Mouse (Mus musculus): ENCODE measurements around the gene Tmem174. TPM values are rescaled to one million over a fixed set of nuclear protein-coding genes. Genes with fewer than 3 reads are reported as not detected.

Tmem174 gene
- polyA plus RNA-seq, 1 experiment from 2014 or later = not detected

DNA sequence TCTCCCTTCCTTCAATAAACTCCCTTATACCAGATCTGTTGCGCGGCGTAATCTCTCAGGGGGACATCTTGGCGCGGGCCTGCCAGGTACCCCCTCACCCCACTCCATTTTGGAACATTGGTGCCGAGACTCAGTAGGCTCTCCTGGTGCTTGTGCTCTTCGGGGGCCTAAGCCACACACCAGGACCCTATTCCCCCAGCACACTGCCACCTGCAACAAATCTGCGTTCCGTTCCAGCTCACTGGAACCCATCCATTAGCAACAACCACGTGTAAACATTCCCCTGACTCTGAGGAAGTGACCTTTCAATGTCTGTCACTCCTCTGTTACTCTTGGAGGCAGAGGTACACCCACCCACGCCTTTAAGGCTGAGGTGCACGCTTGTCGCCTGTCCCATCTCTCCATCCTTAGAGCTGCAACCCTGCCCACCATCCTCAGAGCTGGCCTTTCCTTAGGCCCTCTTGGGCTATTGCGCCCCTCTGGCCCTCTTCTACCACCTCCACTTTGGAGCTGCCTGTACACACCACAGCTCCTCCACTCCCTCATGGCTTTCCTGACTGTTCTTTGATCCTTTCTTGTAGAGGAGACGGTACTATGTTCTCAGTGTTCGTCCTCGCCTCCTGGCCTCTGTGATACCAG, 19.7 kb downstream of the Tmem174 start:
- Histone ChIP-seq H3K9me3 (ENCODE audit: control insufficient read depth, low read length) (no peaks in the 10 kb centered on the region), H3K27me3 (ENCODE audit: control insufficient read depth, insufficient read depth, low read length) (no peaks in the 10 kb centered on the region), H3K9ac (ENCODE audit: low read length) (no peak overlapping the region), H3K36me3 (ENCODE audit: control insufficient read depth, insufficient read depth, low read length) (no peaks in the 10 kb centered on the region), H3K27ac (ENCODE audit: low read depth, low read length) (no peak overlapping the region), H3K4me2 (ENCODE audit: low read depth, low read length, severe bottlenecking) (no peak overlapping the region), H3K4me3 (ENCODE audit: low read depth, low read length) (no peak overlapping the region), H3K4me1 (replicated peaks; ENCODE audit: control insufficient read depth, insufficient read depth, low read length) (no peaks in the 10 kb centered on the region)
- ATAC-seq (replicated peaks; ENCODE audit: low FRiP score) (no peak), DNase-seq (ENCODE audit: low spot score) (no peak)
- 84% methylated on average over 17 of the region's 17 CpGs for WGBS

DNA sequence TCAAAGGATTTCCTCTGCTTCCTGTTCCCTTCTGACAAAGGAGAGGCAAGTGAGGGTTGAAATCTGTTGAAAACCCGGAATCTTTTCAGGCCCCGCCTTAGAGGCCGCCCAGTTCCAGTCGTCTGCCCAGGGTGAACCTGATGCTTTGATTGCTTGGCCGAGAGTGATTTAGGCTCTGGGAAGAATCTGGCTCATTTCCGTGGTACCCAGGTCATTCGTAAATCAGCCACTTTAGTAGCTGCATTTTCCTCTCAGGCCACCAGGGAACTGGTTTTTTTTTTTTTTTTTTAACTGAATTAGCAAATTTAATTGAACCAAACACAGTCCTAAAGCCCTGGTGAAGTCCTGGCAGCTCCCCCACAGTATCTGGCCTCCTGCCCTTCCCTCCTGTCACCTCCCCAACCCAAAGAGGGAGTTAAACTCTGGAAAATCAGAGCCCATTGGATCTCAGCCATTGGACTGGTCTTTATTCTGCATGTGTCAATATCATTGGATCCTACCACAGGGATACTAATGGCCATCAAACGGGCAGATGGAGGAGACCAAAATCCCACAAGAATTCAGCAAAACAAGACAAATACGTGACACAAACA, 29.2 kb downstream of the Tmem174 start:
- no peaks in the 10 kb centered on the region for H3K4me1 ChIP-seq (replicated peaks; ENCODE audit: control insufficient read depth, insufficient read depth, low read length)
- DNase-seq (ENCODE audit: low spot score) = no peak
- H3K9me3 ChIP-seq (ENCODE audit: control insufficient read depth, low read length) = no peaks in the 10 kb centered on the region
- H3K9ac ChIP-seq (ENCODE audit: low read length) = no peak overlapping the region
- no peak overlapping the region for H3K4me3 ChIP-seq (ENCODE audit: low read depth, low read length)
- no peak for ATAC-seq (replicated peaks; ENCODE audit: low FRiP score)
- WGBS = 80% methylated on average over 9 of the region's 9 CpGs
- H3K27ac ChIP-seq (ENCODE audit: low read depth, low read length) = no peak overlapping the region
- H3K27me3 ChIP-seq (ENCODE audit: control insufficient read depth, insufficient read depth, low read length) = no peaks in the 10 kb centered on the region
- H3K4me2 ChIP-seq (ENCODE audit: low read depth, low read length, severe bottlenecking) = no peak overlapping the region
- H3K36me3 ChIP-seq (ENCODE audit: control insufficient read depth, insufficient read depth, low read length) = no peaks in the 10 kb centered on the region

DNA sequence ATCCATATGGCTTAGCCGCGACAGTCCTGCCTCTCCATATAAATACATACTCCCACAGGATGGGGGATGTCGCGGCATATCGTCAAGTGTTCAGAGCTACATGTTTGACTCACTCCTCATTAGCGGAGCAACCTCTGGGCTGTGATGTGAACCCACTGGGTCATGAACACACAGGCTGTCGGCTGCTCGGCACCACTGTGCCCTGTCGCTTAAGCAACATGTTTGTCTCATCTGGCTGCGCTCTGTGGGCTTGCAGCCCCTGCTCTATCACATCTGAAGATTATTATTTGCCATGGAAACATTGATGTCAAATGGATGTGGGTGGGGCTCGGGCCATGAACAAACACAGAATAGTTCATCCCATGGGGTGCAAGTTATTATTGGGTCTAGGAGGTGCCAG, 33.4 kb downstream of the Tmem174 start:
- Histone ChIP-seq H3K27me3 (ENCODE audit: control insufficient read depth, insufficient read depth, low read length) (no peaks in the 10 kb centered on the region), H3K4me3 (ENCODE audit: low read depth, low read length) (no peak overlapping the region), H3K27ac (ENCODE audit: low read depth, low read length) (no peak overlapping the region), H3K4me2 (ENCODE audit: low read depth, low read length, severe bottlenecking) (no peak overlapping the region), H3K36me3 (ENCODE audit: control insufficient read depth, insufficient read depth, low read length) (no peaks in the 10 kb centered on the region), H3K4me1 (replicated peaks; ENCODE audit: control insufficient read depth, insufficient read depth, low read length) (no peaks in the 10 kb centered on the region), H3K9ac (ENCODE audit: low read length) (no peak overlapping the region), H3K9me3 (ENCODE audit: control insufficient read depth, low read length) (no peaks in the 10 kb centered on the region)
- WGBS = 93% methylated on average over 11 of the region's 11 CpGs
- ATAC-seq (replicated peaks; ENCODE audit: low FRiP score) (no peak), DNase-seq (ENCODE audit: low spot score) (no peak)

DNA sequence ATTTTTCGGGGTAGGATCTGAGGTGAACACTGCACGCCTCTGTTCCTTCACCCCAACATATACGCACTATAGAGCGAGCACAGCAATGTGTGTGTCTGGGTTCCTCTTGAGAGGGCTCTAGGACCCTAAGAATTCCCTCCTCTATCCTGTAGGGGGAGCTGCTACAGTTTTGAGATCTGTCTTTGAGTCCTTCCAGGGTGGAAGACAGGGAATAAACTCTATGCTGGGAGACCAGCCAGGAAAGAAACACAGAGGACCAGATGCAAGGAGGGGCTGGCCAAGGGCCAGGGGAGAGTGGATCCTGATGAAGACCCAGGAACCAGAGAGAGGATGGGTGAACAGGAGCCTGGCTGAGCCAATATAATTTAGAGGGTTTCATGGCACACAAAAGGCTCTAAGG, 40.5 kb downstream of the Tmem174 start:
- H3K27ac ChIP-seq (ENCODE audit: low read depth, low read length) = no peak overlapping the region
- no peaks in the 10 kb centered on the region for H3K36me3 ChIP-seq (ENCODE audit: control insufficient read depth, insufficient read depth, low read length)
- no peak for DNase-seq (ENCODE audit: low spot score)
- WGBS = 91% methylated on average over 4 of the region's 4 CpGs
- no peaks in the 10 kb centered on the region for H3K4me1 ChIP-seq (replicated peaks; ENCODE audit: control insufficient read depth, insufficient read depth, low read length)
- no peak overlapping the region for H3K9ac ChIP-seq (ENCODE audit: low read length)
- H3K27me3 ChIP-seq (ENCODE audit: control insufficient read depth, insufficient read depth, low read length) = no peaks in the 10 kb centered on the region
- no peak overlapping the region for H3K4me3 ChIP-seq (ENCODE audit: low read depth, low read length)
- no peak for ATAC-seq (replicated peaks; ENCODE audit: low FRiP score)
- H3K4me2 ChIP-seq (ENCODE audit: low read depth, low read length, severe bottlenecking) = no peak overlapping the region
- H3K9me3 ChIP-seq (ENCODE audit: control insufficient read depth, low read length) = no peaks in the 10 kb centered on the region

DNA sequence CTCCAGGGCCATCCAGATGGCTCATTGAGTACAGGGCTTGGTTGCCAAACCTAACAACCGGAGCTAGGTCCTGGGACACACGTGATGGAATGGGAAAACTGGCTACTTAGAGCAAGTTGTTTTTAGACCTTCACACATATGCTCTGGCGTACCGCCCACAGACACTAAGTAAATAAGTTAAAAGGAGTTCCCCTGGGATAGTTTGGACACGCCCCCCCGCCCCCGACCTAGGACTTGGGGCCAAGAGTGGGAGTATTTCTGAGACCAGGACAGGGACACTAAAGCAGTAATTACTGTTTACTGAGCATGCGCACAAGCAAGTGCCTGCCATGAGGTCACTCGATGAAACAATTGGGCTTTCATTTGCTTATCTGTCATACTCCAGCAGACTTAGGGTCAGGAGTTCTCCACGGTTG, 42.5 kb downstream of the Tmem174 start:
- DNase-seq (ENCODE audit: low spot score) = no peak
- H3K4me3 ChIP-seq (ENCODE audit: low read depth, low read length) = no peak overlapping the region
- H3K27me3 ChIP-seq (ENCODE audit: control insufficient read depth, insufficient read depth, low read length) = peaks cover 6% of the 10 kb centered on the region; the same call in 1 of the 2 replicates
- WGBS = 79% methylated on average over 10 of the region's 10 CpGs
- no peak for ATAC-seq (replicated peaks; ENCODE audit: low FRiP score)
- H3K4me2 ChIP-seq (ENCODE audit: low read depth, low read length, severe bottlenecking) = no peak overlapping the region
- H3K36me3 ChIP-seq (ENCODE audit: control insufficient read depth, insufficient read depth, low read length) = no peaks in the 10 kb centered on the region
- H3K9ac ChIP-seq (ENCODE audit: low read length) = no peak overlapping the region
- no peaks in the 10 kb centered on the region for H3K4me1 ChIP-seq (replicated peaks; ENCODE audit: control insufficient read depth, insufficient read depth, low read length)
- H3K9me3 ChIP-seq (ENCODE audit: control insufficient read depth, low read length) = no peaks in the 10 kb centered on the region
- H3K27ac ChIP-seq (ENCODE audit: low read depth, low read length) = no peak overlapping the region

DNA sequence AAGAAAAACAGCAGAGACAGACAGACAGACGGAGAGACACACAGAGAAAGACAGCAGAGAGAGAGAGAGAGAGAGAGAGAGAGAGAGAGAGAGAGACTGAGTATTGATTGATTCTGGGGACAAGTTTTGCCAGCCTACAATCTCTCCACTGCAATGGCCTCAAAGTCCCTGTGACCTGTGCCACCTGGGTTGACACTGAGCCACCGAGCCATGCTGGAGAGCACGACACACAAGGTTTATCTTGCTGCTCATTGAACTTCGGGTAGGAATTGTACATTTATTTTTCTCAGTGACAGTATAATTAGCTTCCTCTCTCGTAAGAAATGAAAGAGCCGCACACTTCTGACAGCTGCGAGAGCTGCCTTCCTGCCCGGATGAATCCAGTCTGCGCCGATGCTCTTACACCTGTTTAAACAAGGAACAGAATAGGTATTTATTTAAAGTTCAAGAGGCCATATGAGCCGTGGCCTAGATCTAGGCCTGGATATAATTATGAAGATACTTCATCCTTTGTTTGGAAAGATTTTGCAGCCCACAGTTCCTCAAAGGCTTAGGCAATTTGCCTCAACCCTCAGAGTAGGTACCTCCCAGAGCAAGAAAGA, 43.2 kb downstream of the Tmem174 start:
- H3K27ac ChIP-seq (ENCODE audit: low read depth, low read length) = no peak overlapping the region
- no peak overlapping the region for H3K9ac ChIP-seq (ENCODE audit: low read length)
- DNase-seq (ENCODE audit: low spot score) = no peak
- no peak for ATAC-seq (replicated peaks; ENCODE audit: low FRiP score)
- H3K4me3 ChIP-seq (ENCODE audit: low read depth, low read length) = no peak overlapping the region
- no peak overlapping the region for H3K4me2 ChIP-seq (ENCODE audit: low read depth, low read length, severe bottlenecking)
- no peaks in the 10 kb centered on the region for H3K4me1 ChIP-seq (replicated peaks; ENCODE audit: control insufficient read depth, insufficient read depth, low read length)
- H3K27me3 ChIP-seq (ENCODE audit: control insufficient read depth, insufficient read depth, low read length) = peaks cover 10% of the 10 kb centered on the region; the same call in 1 of the 2 replicates
- no peaks in the 10 kb centered on the region for H3K9me3 ChIP-seq (ENCODE audit: control insufficient read depth, low read length)
- H3K36me3 ChIP-seq (ENCODE audit: control insufficient read depth, insufficient read depth, low read length) = no peaks in the 10 kb centered on the region
- 78% methylated on average over 11 of the region's 11 CpGs for WGBS

DNA sequence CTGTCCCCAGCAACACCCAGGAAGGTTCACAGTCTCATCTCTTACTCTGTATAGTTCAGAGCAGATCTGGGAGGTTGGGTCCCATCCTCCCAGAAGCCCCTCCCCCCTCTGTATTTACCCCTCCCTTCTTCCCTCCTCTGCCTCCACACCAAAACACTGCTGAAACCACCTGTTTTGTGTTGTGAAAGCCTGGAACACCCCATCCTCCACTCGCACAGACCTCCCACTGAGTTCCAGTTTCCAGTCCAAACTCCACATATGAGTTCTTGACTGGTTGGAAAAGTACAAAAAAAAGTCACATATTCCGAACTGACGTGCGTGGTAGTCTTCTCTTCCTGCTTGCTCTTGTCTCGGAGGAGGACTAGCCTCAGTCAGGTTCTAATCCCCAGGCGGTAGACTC, 45.8 kb downstream of the Tmem174 start:
- H3K27me3 ChIP-seq (ENCODE audit: control insufficient read depth, insufficient read depth, low read length) = peaks cover 27% of the 10 kb centered on the region
- H3K4me2 ChIP-seq (ENCODE audit: low read depth, low read length, severe bottlenecking) = no peak overlapping the region
- no peak overlapping the region for H3K4me3 ChIP-seq (ENCODE audit: low read depth, low read length)
- H3K36me3 ChIP-seq (ENCODE audit: control insufficient read depth, insufficient read depth, low read length) = no peaks in the 10 kb centered on the region
- no peaks in the 10 kb centered on the region for H3K9me3 ChIP-seq (ENCODE audit: control insufficient read depth, low read length)
- DNase-seq (ENCODE audit: low spot score) (no peak), ATAC-seq (replicated peaks; ENCODE audit: low FRiP score) (no peak)
- H3K9ac ChIP-seq (ENCODE audit: low read length) = no peak overlapping the region
- peaks cover 4% of the 10 kb centered on the region; the same call in 1 of the 2 replicates for H3K4me1 ChIP-seq (replicated peaks; ENCODE audit: control insufficient read depth, insufficient read depth, low read length)
- H3K27ac ChIP-seq (ENCODE audit: low read depth, low read length) = no peak overlapping the region
- 66% methylated on average over 6 of the region's 6 CpGs for WGBS

DNA sequence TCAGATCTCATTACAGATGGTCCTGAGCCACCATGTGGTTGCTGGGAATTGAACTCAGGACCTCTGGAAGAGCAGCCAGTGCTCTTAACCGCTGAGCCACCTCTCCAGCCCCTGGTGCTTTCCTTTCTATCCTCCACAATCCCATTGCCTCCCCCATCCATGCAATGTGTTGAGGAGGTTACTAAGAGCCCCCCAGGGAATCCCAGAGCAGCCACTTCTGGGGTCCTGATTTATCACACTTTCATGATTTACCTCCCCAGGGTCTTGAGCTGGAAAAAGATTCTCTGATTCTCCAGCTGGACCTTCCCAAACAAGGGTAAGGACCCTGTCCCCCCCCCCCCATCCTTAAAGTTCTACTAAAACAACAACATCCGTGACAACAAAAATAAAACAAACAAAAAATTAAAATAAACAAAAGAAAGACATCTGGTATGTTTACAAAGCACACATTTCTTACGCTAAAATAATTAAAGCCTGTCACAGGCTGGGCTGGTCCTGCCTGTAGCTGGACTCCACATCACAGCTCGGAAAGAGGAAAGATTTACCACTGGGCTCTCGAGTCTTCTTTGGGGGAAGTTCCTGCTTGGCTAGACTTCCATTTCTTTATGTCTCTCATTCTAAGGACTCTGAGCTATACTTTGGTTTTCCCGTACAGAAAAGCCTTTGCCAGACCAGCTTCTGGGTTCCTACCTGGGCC, 46.4 kb downstream of the Tmem174 start:
- Histone ChIP-seq H3K27me3 (ENCODE audit: control insufficient read depth, insufficient read depth, low read length) (peaks cover 31% of the 10 kb centered on the region), H3K4me1 (replicated peaks; ENCODE audit: control insufficient read depth, insufficient read depth, low read length) (peaks cover 4% of the 10 kb centered on the region; the same call in 1 of the 2 replicates), H3K27ac (ENCODE audit: low read depth, low read length) (no peak overlapping the region), H3K4me2 (ENCODE audit: low read depth, low read length, severe bottlenecking) (no peak overlapping the region), H3K36me3 (ENCODE audit: control insufficient read depth, insufficient read depth, low read length) (no peaks in the 10 kb centered on the region), H3K9ac (ENCODE audit: low read length) (no peak overlapping the region), H3K4me3 (ENCODE audit: low read depth, low read length) (no peak overlapping the region), H3K9me3 (ENCODE audit: control insufficient read depth, low read length) (no peaks in the 10 kb centered on the region)
- 83% methylated on average over 6 of the region's 6 CpGs for WGBS
- ATAC-seq (replicated peaks; ENCODE audit: low FRiP score) (no peak), DNase-seq (ENCODE audit: low spot score) (no peak)

All from forebrain, embryonic 11.5 days (tissue).